ENCODE assay signal across 8 mouse cellular contexts in the genomic region with DNA sequence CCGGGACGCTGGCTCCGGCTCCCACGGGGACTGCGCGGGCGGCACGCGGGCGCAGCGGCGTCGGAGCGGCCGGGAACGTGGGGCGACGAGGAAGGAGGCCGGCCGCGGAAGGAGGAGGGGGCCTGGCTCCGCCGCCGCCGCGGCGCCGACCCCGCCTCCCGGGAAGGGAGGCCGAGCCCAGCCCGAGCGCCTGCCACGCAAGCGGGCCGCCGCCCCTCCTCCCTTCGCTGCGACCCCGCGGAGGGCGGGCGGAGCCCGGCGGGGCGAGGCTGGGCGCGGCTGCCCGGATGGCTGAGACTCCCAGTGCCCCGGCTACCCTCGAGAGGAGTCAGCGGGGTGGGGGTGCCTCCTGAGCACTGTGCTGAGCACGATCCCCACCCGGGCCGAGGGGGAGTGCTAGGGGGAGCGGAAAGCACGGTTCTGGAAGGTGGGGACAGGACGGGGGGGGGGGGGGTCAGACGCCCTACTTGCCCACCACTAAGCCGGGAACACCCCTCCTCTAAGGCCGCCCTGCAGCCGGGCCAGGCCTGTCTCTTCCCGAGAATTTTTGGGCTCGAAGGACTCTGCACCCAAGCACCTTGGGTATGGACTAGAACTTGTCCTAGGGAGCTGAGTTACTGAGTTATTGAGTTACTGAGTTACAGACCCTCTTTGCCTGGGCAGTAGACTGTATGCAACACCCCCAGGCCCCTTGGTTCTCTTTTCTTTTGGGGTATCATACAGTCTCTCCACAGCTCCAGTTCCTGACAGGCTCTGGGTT. TPM values are rescaled to one million over a fixed set of nuclear protein-coding genes. Genes with fewer than 3 reads are reported as not detected.
DNase-seq lines count a peak whose midpoint lies in the region; ATAC-seq and TF ChIP-seq lines count a peak whose summit lies in the region.

Gene Ckap4 (minus strand): TSS at position 151 of the 760 bp plus-strand sequence.

- H3K27me3 ChIP-seq in heart, embryonic 16.5 days (ENCODE audit: control insufficient read depth, insufficient read depth, low read length): no peaks in the 10 kb centered on the region

- peak; percentile 89 for TF ChIP-seq POLR2A in brain, embryonic 14.5 days (IDR thresholded peaks at IDR 0.05; ENCODE audit: borderline replicate concordance, extremely low read depth, insufficient read depth, insufficient read length, poor library complexity, severe bottlenecking)
- TF ChIP-seq POLR2A in lung, adult 2 months (IDR thresholded peaks at IDR 0.05; ENCODE audit: borderline replicate concordance, extremely low read depth, low read depth, low read length): peak; percentile 47; the same call in 1 of the 2 replicates

- H3K4me3 ChIP-seq in ES-E14 (ENCODE audit: insufficient read depth in 1 of 2, low read depth in 1 of 2, low read length in 2 of 2, poor library complexity in 1 of 2, severe bottlenecking in 1 of 2): peak within 1 kb of the TSS; percentile 89
- H3K4me3 ChIP-seq in heart, embryonic 16.5 days (ENCODE audit: low read length): peak within 1 kb of the TSS; percentile 79
- peak within 1 kb of the TSS; percentile 59 for H3K4me3 ChIP-seq in lung, adult 2 months (replicated peaks; ENCODE audit: extremely low read depth, low read depth, low read length)

- in situ Hi-C loops in ES-E14 (cut with MboI; ENCODE audit: low sequenced_read_pairs in 2 of 2, unreplicated experiment in 2 of 2): no loop called here

- H3K36me3 ChIP-seq in ES-E14 (ENCODE audit: control insufficient read depth, insufficient read depth, low read length, poor library complexity, severe bottlenecking): peaks cover 6% of the 10 kb centered on the region; the same call in 1 of the 2 replicates
- peaks cover 3% of the 10 kb centered on the region for H3K36me3 ChIP-seq in heart, embryonic 16.5 days (ENCODE audit: control insufficient read depth, insufficient read depth)

- under 1% methylated on average over 51 of the region's 64 CpGs for WGBS in heart, embryonic 16.5 days
- WGBS in lung, adult 2 months: 3% methylated on average over 58 of the region's 64 CpGs

- ATAC-seq in heart, embryonic 16.5 days (replicated peaks; ENCODE audit: extremely low read depth, insufficient read depth, low FRiP score): peak; percentile 88
- ATAC-seq in neutrophil, adult 5-6 weeks (ENCODE audit: extremely low read depth, insufficient number of reproducible peaks, low FRiP score, poor library complexity, severe bottlenecking): peak; percentile 24; the same call in 1 of the 2 replicates

- peak within 1 kb of the TSS; percentile 86 for H3K9ac ChIP-seq in ES-E14 (ENCODE audit: insufficient read depth, low read depth, low read length, poor library complexity, severe bottlenecking)
- H3K9ac ChIP-seq in heart, embryonic 16.5 days (ENCODE audit: low read length): peak within 1 kb of the TSS; percentile 95

- no peaks in the 10 kb centered on the region for H3K9me3 ChIP-seq in ES-E14 (ENCODE audit: control insufficient read depth, insufficient read depth, low read depth, low read length)
- H3K9me3 ChIP-seq in heart, embryonic 16.5 days (replicated peaks; ENCODE audit: control insufficient read depth, low read length): no peaks in the 10 kb centered on the region

- H3K4me2 ChIP-seq in heart, embryonic 16.5 days (ENCODE audit: low read depth, low read length): peak within 1 kb of the TSS; percentile 78

- no peak for TF ChIP-seq CTCF in brain, embryonic 14.5 days (IDR thresholded peaks at IDR 0.05; ENCODE audit: borderline replicate concordance, extremely low read depth, insufficient read depth, insufficient read length)
- no peak for TF ChIP-seq CTCF in lung, adult 2 months (IDR thresholded peaks at IDR 0.05; ENCODE audit: insufficient read depth, low read length)

- peaks cover 11 to 19% of the 10 kb centered on the region in 2 experiments for H3K4me1 ChIP-seq in ES-E14 (ENCODE audit: control insufficient read depth in 2 of 2, insufficient read depth in 2 of 2, low read length in 2 of 2, poor library complexity in 1 of 2)
- H3K4me1 ChIP-seq in heart, embryonic 16.5 days (ENCODE audit: control insufficient read depth, insufficient read depth, low read length): peaks cover 48% of the 10 kb centered on the region
- peaks cover 13% of the 10 kb centered on the region; the same call in 1 of the 2 replicates for H3K4me1 ChIP-seq in lung, adult 2 months (ENCODE audit: control insufficient read depth, insufficient read depth, low read length)

- DNase-seq in ES-E14 (ENCODE audit: low read depth, low spot score): peak; percentile 47
- peak; percentile 89 for DNase-seq in brain, embryonic 14.5 days (ENCODE audit: low read depth)
- peak; percentile 35 for DNase-seq in fibroblast of lung, adult 2 months (ENCODE audit: low read depth)
- peak; percentile 87 for DNase-seq in kidney, postnatal 14 days
- DNase-seq in lung, adult 2 months: peak; percentile 63
- DNase-seq in thymus, postnatal 4 days: peak; percentile 73

- no peak within 1 kb of the TSS for H3K27ac ChIP-seq in ES-E14 (ENCODE audit: insufficient read depth, low read depth, low read length, poor library complexity, severe bottlenecking)
- H3K27ac ChIP-seq in heart, embryonic 16.5 days (ENCODE audit: low read length): peak within 1 kb of the TSS; percentile 95

TF ChIP-seq in ES-E14, 5 proteins besides CTCF, POLR2A, EP300 and RAD21:
- TF ChIP-seq MAFK (IDR thresholded peaks at IDR 0.05; ENCODE audit: insufficient read depth, low read depth, low read length) (no peak), HCFC1 (IDR thresholded peaks at IDR 0.05; ENCODE audit: borderline replicate concordance, insufficient read depth, low read length) (no peak), CHD2 (IDR thresholded peaks at IDR 0.05; ENCODE audit: low read depth, low read length) (no peak), ZNF384 (IDR thresholded peaks at IDR 0.05; ENCODE audit: low read depth, low read length) (no peak), ZC3H11A (IDR thresholded peaks at IDR 0.05; ENCODE audit: borderline replicate concordance, low read depth, low read length) (no peak)

RNA-seq across cellular contexts. Expression of gene Ckap4, which starts in this region (rescaled TPM):
- 86.8 and 120 TPM in 2 replicates for total RNA-seq in ES-E14 (2012; rRNA removed)
- 41.8 and 61.9 TPM in 2 replicates for polyA plus RNA-seq in brain, embryonic 14.5 days (2012; rRNA removed)
- 56.5 and 75.5 TPM in 2 replicates for polyA plus RNA-seq in heart, embryonic 16.5 days (2015; fragmentation: Nextera tagmentation; extraction: Ambion mirVana)
- polyA plus RNA-seq in lung, adult 2 months (2012; rRNA removed): 20.9 and 26.5 TPM in 2 replicates
- 40.4 and 43.1 TPM in 2 replicates for total RNA-seq in neutrophil, adult 5-6 weeks (2017)

Comparison
In these comparisons a context has a peak if more than half of its experiments do, and no peak if none do; other contexts are left out.
1. DNase-seq: peak in every context shown above with its lines; median percentile 89 in brain, embryonic 14.5 days; 87 in kidney, postnatal 14 days; 73 in thymus, postnatal 4 days; 63 in lung, adult 2 months; 47 in ES-E14; 35 in fibroblast of lung, adult 2 months.